10 mouse cellular contexts compared by ENCODE assay signal in genomic region chr12:40788621-40789111, GRCm38 (mm10).
DNase-seq lines count a peak whose midpoint lies in the region; ATAC-seq and TF ChIP-seq lines count a peak whose summit lies in the region.
"Had no signal": no experiment of that assay in that cellular context is flagged by ENCODE, and none has a peak within 500 bp of the region (broad histone marks: within the 10 kb centered on the region; RNA-seq: fewer than 3 reads in every experiment).

No protein-coding gene starts in this region.

- peaks cover 8% of the 10 kb centered on the region for H3K4me1 ChIP-seq in heart, adult 2 months (ENCODE audit: control insufficient read depth, insufficient read depth, low read length)
- H3K4me1 ChIP-seq in liver, adult 2 months (ENCODE audit: control insufficient read depth, insufficient read depth, low read length) = peaks cover 2% of the 10 kb centered on the region; the same call in 1 of the 2 replicates
- H3K4me1 ChIP-seq in liver, embryonic 12.5 days = no peaks in the 10 kb centered on the region

- no peak for TF ChIP-seq POLR2A in heart, adult 2 months (IDR thresholded peaks at IDR 0.05; ENCODE audit: insufficient read depth, low read depth, low read length)
- no peak for TF ChIP-seq POLR2A in liver, adult 2 months (IDR thresholded peaks at IDR 0.05; ENCODE audit: extremely low read depth, insufficient read depth, low read length)

- TF ChIP-seq CTCF in heart, adult 2 months (IDR thresholded peaks at IDR 0.05) = no peak
- no peak for TF ChIP-seq CTCF in liver, adult 2 months (IDR thresholded peaks at IDR 0.05; ENCODE audit: low read depth, low read length)

- H3K36me3 ChIP-seq in heart, adult 2 months (ENCODE audit: control insufficient read depth, insufficient read depth, low read length) = peaks cover 6% of the 10 kb centered on the region
- peaks cover 4% of the 10 kb centered on the region; the same call in 1 of the 2 replicates for H3K36me3 ChIP-seq in liver, adult 2 months (ENCODE audit: control insufficient read depth, insufficient read depth, low read length)
- H3K36me3 ChIP-seq in liver, embryonic 12.5 days = no peaks in the 10 kb centered on the region
- H3K36me3 ChIP-seq in macrophage (ENCODE audit: inconsistent target) = no peaks in the 10 kb centered on the region

- no peak for TF ChIP-seq EP300 in heart, adult 2 months (IDR thresholded peaks at IDR 0.05; ENCODE audit: insufficient read depth, low read depth, low read length)

- H3K27ac ChIP-seq in heart, adult 2 months = peak overlapping the region; percentile 12; the same call in 1 of the 2 replicates
- no peak overlapping the region for H3K27ac ChIP-seq in liver, adult 2 months (replicated peaks; ENCODE audit: insufficient read depth, low read depth, low read length)
- no peak overlapping the region for H3K27ac ChIP-seq in liver, embryonic 12.5 days
- H3K27ac ChIP-seq in macrophage = peak overlapping the region; percentile 66

- H3K27me3 ChIP-seq in heart, adult 2 months (ENCODE audit: control insufficient read depth, insufficient read depth, low read length) = no peaks in the 10 kb centered on the region
- no peaks in the 10 kb centered on the region for H3K27me3 ChIP-seq in liver, adult 2 months (ENCODE audit: control insufficient read depth, insufficient read depth, low read length)
- H3K27me3 ChIP-seq in liver, embryonic 12.5 days (replicated peaks) = 0 out of 2 replicates have a peak, but pooled peaks cover 4% of the 10 kb centered on the region

- H3K9me3 ChIP-seq in liver, embryonic 12.5 days (replicated peaks) = no peaks in the 10 kb centered on the region

- no peak for ATAC-seq in liver, embryonic 12.5 days
- no peak for ATAC-seq in CD4-positive, CD25-positive, alpha-beta regulatory T cell, adult 4 months

- H3K4me2 ChIP-seq in liver, embryonic 12.5 days = no peak overlapping the region

- H3K9ac ChIP-seq in heart, adult 2 months (ENCODE audit: low read depth, low read length) = no peak overlapping the region
- H3K9ac ChIP-seq in liver, adult 2 months (ENCODE audit: low read depth, low read length) = no peak overlapping the region
- no peak overlapping the region for H3K9ac ChIP-seq in liver, embryonic 12.5 days

- intact Hi-C loops in heart, adult 2 months (cut with DNase I) = no loop called here
- intact Hi-C loops in heart, postnatal 25 days (cut with DNase I) = no loop called here

- H3K4me3 ChIP-seq in heart, adult 2 months = no peak overlapping the region
- no peak overlapping the region for H3K4me3 ChIP-seq in liver, adult 2 months (ENCODE audit: insufficient read depth, low read depth, low read length)
- no peak overlapping the region for H3K4me3 ChIP-seq in liver, embryonic 12.5 days
- H3K4me3 ChIP-seq in macrophage (ENCODE audit: inconsistent target) = no peak overlapping the region

- no peaks in the 10 kb centered on the region for H3K79me2 ChIP-seq in heart, adult 2 months (replicated peaks; ENCODE audit: control insufficient read depth, insufficient read depth, low read length)
- no peaks in the 10 kb centered on the region for H3K79me2 ChIP-seq in liver, adult 2 months (ENCODE audit: control insufficient read depth, insufficient read depth, low read length)
- no peaks in the 10 kb centered on the region for H3K79me2 ChIP-seq in macrophage (ENCODE audit: inconsistent target)

- 31% methylated on average over 3 of the region's 3 CpGs for WGBS in heart, adult 2 months
- 71% methylated on average over 3 of the region's 3 CpGs for WGBS in liver, adult 2 months
- WGBS in liver, embryonic 12.5 days (ENCODE audit: insufficient replicate concordance) = 24% methylated on average over 3 of the region's 3 CpGs
- 2% methylated on average over 3 of the region's 3 CpGs for WGBS in macrophage (ENCODE audit: missing documents)

- DNase-seq in heart, adult 2 months = peak in 1 of 2 experiments; percentile 15
- no peak for DNase-seq in heart, postnatal 25 days (ENCODE audit: low spot score)
- peak; percentile 31 for DNase-seq in liver, adult 2 months (ENCODE audit: extremely low read depth, low read depth, low spot score)
- peak; percentile 23 for DNase-seq in ZHBTc4 (ENCODE audit: low read depth, low spot score)
- DNase-seq in layer of hippocampus, postnatal 14 days (ENCODE audit: low spot score in 2 of 2) = no peak
- DNase-seq: cerebellum, postnatal 14 days; thymus, postnatal 25 days had no signal

Comparison
In these comparisons a context has a peak if more than half of its experiments do, and no peak if none do; other contexts are left out.
1. DNase-seq: peak in liver, adult 2 months (single experiment) and ZHBTc4 (single experiment); none in heart, postnatal 25 days (single experiment) and layer of hippocampus, postnatal 14 days (0 of 2).
2. H3K27ac ChIP-seq: peak in heart, adult 2 months (single experiment) and macrophage (single experiment); none in liver, adult 2 months (single experiment) and liver, embryonic 12.5 days (single experiment).